Mouse (Mus musculus) embryonic facial prominence, embryonic 10.5 days (tissue): ENCODE measurements around the gene Guf1. TPM values are rescaled to one million over a fixed set of nuclear protein-coding genes. Genes with fewer than 3 reads are reported as not detected.

Experiments used
- DNase-seq: peaks from one replicate; pipeline ENCODE4 v3.0.0-alpha.2; 2017; ENCODE audit warnings: low spot score
- H3K27ac ChIP-seq: fragments of 300-500 bp; sonication (generic); replicated peaks from 2 replicates; pipeline ENCODE4 v1.5.1; 2016; ENCODE audit warnings: mild to moderate bottlenecking
- H3K27me3 ChIP-seq: fragments of 300-500 bp; sonication (generic); replicated peaks from 2 replicates; pipeline ENCODE4 v1.6.1; 2016; ENCODE audit warnings: low read depth, mild to moderate bottlenecking; ENCODE audit not compliant: poor library complexity, severe bottlenecking
- H3K36me3 ChIP-seq: fragments of 300-500 bp; sonication (generic); replicated peaks from 2 replicates; pipeline ENCODE4 v1.6.1; 2016; ENCODE audit warnings: mild to moderate bottlenecking, moderate library complexity
- H3K4me1 ChIP-seq: fragments of 300-500 bp; sonication (generic); 2 replicates; pipeline ENCODE4 v1.6.1; 2016
- H3K4me3 ChIP-seq: fragments of 300-500 bp; sonication (generic); 2 replicates; pipeline ENCODE4 v1.5.1; 2016; ENCODE audit warnings: mild to moderate bottlenecking, moderate library complexity
- H3K9me3 ChIP-seq: fragments of 300-500 bp; sonication (generic); 2 replicates; pipeline ENCODE4 v1.6.1; 2016; ENCODE audit warnings: mild to moderate bottlenecking
- WGBS: fragments of 180-500 bp; shearing (Covaris S2); methylation state at CpG from one replicate; pipeline ENCODE4 v1.1.7; 2016; 5-methylcytosine and 5-hydroxymethylcytosine counted together
- polyA plus RNA-seq: library from polyadenylated mRNA; unstranded; fragments of >200 nt; fragmentation: Nextera tagmentation; extraction: Ambion mirVana; gene quantifications from 2 replicates; pipeline ENCODE4 v1.2.1, GENCODE M21; 2016

Gene Guf1
- polyA plus RNA-seq, 1 experiment from 2014 or later, result 49.5 TPM

GRCm38 (mm10) chr5:69613209-69613796, 56.6 kb downstream of the Guf1 start:
- no peaks in the 10 kb centered on the region for H3K36me3 ChIP-seq
- H3K4me1 ChIP-seq, result no peaks in the 10 kb centered on the region
- no peak overlapping the region for H3K4me3 ChIP-seq
- WGBS, result 24% methylated on average over 4 of the region's 4 CpGs
- no peaks in the 10 kb centered on the region for H3K27me3 ChIP-seq
- H3K27ac ChIP-seq, result no peak overlapping the region
- DNase-seq, result no peak
- no peaks in the 10 kb centered on the region for H3K9me3 ChIP-seq

DNA sequence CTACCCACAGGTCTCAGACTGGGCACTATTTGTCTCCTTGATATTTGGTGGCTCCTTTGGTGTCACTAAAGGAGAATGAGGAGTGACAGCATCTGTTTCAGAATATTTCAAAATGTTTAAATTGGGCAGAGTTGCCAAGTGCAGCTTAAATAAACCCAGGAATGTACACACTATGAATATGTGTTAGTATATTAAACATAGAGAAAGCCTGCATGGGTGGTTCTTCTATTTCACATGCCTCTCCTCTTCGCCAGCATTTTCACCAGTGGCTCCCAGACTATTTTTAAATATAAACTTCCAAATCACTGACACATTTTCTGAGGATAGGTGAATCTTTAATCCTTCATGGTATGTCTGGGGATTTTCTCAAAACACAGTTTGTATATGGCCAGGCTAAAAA, 64.2 kb downstream of the Guf1 start:
- Histone ChIP-seq H3K27me3 (no peaks in the 10 kb centered on the region), H3K27ac (no peak overlapping the region), H3K4me3 (no peak overlapping the region), H3K36me3 (no peaks in the 10 kb centered on the region), H3K4me1 (no peaks in the 10 kb centered on the region), H3K9me3 (no peaks in the 10 kb centered on the region)
- DNase-seq, result no peak
- WGBS, result 80% methylated on average over 1 of the region's 1 CpGs

Other genes starting within 250 kb of the Guf1 start
- gene Kctd8, start 215.2 kb upstream of the Guf1 start, polyA plus RNA-seq, result 0.58 and 0.66 TPM in 2 replicates
- gene Yipf7, start 14.3 kb upstream of the Guf1 start, polyA plus RNA-seq, result not detected in 2 replicates
- 22.9 and 26.0 TPM in 2 replicates for gene Gnpda2, start 35.4 kb downstream of the Guf1 start, polyA plus RNA-seq